Mouse (Mus musculus): ENCODE results near the gene F2r. TPM values are rescaled to one million over a fixed set of nuclear protein-coding genes. Genes with fewer than 3 reads are reported as not detected.

The F2r gene
- polyA plus RNA-seq (2015; fragmentation: Nextera tagmentation; extraction: Ambion mirVana), result 118 and 134 TPM in 2 replicates

DNA sequence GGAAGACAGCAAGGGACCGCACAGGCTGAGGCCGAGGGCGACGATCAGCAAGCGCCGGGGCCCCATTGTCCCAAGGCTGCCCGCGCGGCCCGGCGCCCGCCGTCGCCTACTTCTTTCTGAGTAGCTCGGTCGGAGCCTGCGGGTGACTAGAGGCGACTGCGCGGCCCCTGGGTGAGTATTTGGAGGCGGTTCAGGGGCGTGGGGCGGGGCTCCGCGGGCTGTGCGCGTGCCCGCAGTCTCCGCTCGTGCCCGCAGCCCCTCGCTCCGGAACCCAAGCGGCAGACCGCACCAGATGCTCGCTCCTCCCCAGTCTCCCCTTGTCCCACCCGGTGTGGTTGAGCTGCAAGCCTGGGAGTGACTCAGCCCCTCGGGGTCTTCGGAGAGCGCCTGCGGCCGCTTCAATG, at the start of gene F2r:
Gene F2r, minus strand, starts transcription at position 179 of the 404 bp plus-strand sequence.
- TF ChIP-seq CTCF (IDR thresholded peaks at IDR 0.05) (no peak), EP300 (IDR thresholded peaks at IDR 0.05) (no peak)
- H3K36me3 ChIP-seq (ENCODE audit: insufficient read depth, low read length), result no peaks in the 10 kb centered on the region
- DNase-seq (ENCODE audit: low spot score), result peak; percentile 94
- peak within 1 kb of the TSS; percentile 91 for H3K9ac ChIP-seq (replicated peaks; ENCODE audit: low read depth)
- peak within 1 kb of the TSS; percentile 89 for H3K4me2 ChIP-seq (replicated peaks; ENCODE audit: low read depth, low read length)
- WGBS, result under 1% methylated on average over 34 of the region's 42 CpGs
- H3K27me3 ChIP-seq (replicated peaks; ENCODE audit: insufficient read depth, low read length), result no peaks in the 10 kb centered on the region
- H3K27ac ChIP-seq (ENCODE audit: low read length), result peak within 1 kb of the TSS; percentile 91
- H3K4me3 ChIP-seq (ENCODE audit: low read depth, low read length), result peak within 1 kb of the TSS; percentile 88
- peaks cover 5% of the 10 kb centered on the region; the same call in 1 of the 2 replicates for H3K4me1 ChIP-seq (ENCODE audit: insufficient read depth, low read depth, low read length)
- ATAC-seq, result peak; percentile 93
- H3K9me3 ChIP-seq (ENCODE audit: low read length), result no peaks in the 10 kb centered on the region

DNA sequence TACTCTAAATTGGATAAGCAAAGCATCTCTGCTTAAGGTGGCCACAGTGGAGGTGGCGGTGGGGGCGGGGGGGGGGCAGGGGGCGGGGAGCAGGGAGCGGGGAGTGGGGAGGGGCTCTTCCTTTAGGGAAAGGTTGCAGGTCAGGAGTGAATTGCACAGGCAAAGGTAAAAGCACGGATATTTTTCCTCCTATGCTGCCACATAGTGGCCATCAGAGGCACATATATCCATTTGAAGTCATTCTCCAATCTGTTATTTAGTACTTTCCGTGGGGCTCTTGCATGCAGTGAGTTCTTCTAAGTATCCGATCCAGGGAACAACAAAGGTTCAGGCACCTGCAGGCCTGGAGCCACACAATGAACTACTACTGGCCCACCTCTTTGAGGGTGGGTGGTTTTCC, 49.0 kb upstream of the F2r start:
- TF ChIP-seq CTCF (IDR thresholded peaks at IDR 0.05) (peak; percentile 70), EP300 (IDR thresholded peaks at IDR 0.05) (no peak)
- Histone ChIP-seq H3K36me3 (ENCODE audit: insufficient read depth, low read length) (no peaks in the 10 kb centered on the region), H3K9me3 (ENCODE audit: low read length) (no peaks in the 10 kb centered on the region), H3K4me2 (replicated peaks; ENCODE audit: low read depth, low read length) (no peak overlapping the region), H3K4me1 (ENCODE audit: insufficient read depth, low read depth, low read length) (no peaks in the 10 kb centered on the region), H3K4me3 (ENCODE audit: low read depth, low read length) (no peak overlapping the region), H3K27me3 (replicated peaks; ENCODE audit: insufficient read depth, low read length) (no peaks in the 10 kb centered on the region), H3K27ac (ENCODE audit: low read length) (no peak overlapping the region), H3K9ac (replicated peaks; ENCODE audit: low read depth) (no peak overlapping the region)
- peak; percentile 68 for DNase-seq (ENCODE audit: low spot score)
- 15% methylated on average over 7 of the region's 7 CpGs for WGBS
- peak; percentile 43; the same call in 1 of the 2 replicates for ATAC-seq

DNA sequence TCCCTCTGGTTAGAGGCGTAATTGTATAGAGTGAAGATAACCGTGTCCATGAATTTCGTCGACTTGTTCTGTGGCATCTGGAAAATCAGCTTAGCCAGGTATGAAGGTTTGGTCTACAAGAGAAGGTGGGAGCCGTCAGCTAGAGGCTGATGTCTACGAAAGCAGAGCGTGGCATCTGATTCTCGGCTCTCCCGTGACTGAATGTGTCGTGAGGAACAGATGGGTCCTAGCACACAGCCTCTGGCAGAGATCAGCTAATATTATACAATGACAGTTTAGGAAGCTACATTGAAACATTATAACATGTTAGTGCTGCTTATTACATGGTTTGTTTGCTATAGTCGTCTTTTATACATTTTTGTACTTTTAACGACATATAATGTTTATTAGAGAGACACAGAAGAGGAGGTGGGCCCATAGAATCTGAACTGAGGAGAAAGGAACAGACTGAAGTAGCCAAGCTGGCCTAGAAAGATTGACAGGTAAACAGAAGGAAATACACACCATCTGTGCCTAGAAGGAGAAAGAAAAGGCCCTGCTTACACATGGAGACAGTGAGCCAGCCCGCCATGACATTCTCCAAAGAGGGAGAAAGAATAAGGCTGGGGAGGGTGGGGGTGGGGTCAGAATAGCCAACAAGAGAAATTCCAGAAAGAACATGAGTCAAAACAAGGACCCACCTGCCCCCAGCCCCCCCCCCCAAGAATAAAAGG, 47.5 kb upstream of the F2r start:
- TF ChIP-seq EP300 (IDR thresholded peaks at IDR 0.05) (no peak), CTCF (IDR thresholded peaks at IDR 0.05) (no peak)
- DNase-seq (ENCODE audit: low spot score) (no peak), ATAC-seq (no peak)
- Histone ChIP-seq H3K9me3 (ENCODE audit: low read length) (no peaks in the 10 kb centered on the region), H3K27me3 (replicated peaks; ENCODE audit: insufficient read depth, low read length) (no peaks in the 10 kb centered on the region), H3K36me3 (ENCODE audit: insufficient read depth, low read length) (no peaks in the 10 kb centered on the region), H3K27ac (ENCODE audit: low read length) (no peak overlapping the region), H3K4me1 (ENCODE audit: insufficient read depth, low read depth, low read length) (no peaks in the 10 kb centered on the region), H3K4me2 (replicated peaks; ENCODE audit: low read depth, low read length) (no peak overlapping the region), H3K9ac (replicated peaks; ENCODE audit: low read depth) (no peak overlapping the region), H3K4me3 (ENCODE audit: low read depth, low read length) (no peak overlapping the region)
- WGBS, result 89% methylated on average over 13 of the region's 13 CpGs

DNA sequence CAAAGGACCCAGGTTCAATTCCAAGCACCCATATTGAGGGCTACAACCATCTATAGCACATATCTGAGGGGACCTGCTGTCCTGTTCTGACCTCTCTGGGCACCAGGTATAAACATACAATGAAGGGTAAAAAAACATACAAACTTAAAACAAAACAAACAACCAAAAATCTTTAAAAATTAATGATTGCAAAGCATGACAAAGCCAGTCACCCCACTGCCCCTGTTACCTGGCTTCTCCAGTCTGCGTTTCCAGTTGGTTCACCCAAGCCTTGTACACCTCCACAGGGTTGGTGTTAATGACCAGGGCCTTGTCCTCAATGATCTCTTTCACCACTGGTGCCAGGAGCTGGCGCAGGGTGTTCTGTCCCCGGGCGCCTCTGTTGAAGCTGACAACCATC, 45.5 kb upstream of the F2r start:
- ATAC-seq, result no peak
- TF ChIP-seq CTCF (IDR thresholded peaks at IDR 0.05) (no peak), EP300 (IDR thresholded peaks at IDR 0.05) (no peak)

DNA sequence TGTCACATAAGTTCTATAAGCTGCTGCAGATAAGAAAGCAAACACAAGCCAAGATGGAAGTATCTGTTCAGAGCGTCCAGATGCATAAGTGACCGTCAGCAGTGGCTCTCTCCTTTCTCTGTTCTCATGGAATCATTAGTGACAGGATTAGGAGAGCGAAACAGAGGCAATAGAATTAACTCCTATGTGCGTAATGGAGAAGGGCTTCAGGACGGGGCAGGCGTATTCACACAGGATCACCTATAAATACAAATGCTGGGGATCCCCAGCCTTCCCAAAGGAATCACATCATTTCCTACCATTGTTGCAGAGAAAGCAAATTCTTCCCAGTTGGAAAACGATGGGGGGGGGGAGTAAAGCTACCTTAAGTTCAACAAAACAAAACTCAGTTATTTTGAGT, 41.1 kb upstream of the F2r start:
- no peak overlapping the region for H3K9ac ChIP-seq (replicated peaks; ENCODE audit: low read depth)
- ATAC-seq (peak; percentile 32; the same call in 1 of the 2 replicates), DNase-seq (ENCODE audit: low spot score) (no peak)
- TF ChIP-seq EP300 (IDR thresholded peaks at IDR 0.05), result no peak
- no peak for TF ChIP-seq CTCF (IDR thresholded peaks at IDR 0.05)
- H3K4me3 ChIP-seq (ENCODE audit: low read depth, low read length), result no peak overlapping the region
- 0 out of 2 replicates have a peak overlapping the region, but pooled peaks have one; percentile 22 for H3K4me2 ChIP-seq (replicated peaks; ENCODE audit: low read depth, low read length)
- H3K36me3 ChIP-seq (ENCODE audit: insufficient read depth, low read length), result no peaks in the 10 kb centered on the region
- H3K9me3 ChIP-seq (ENCODE audit: low read length), result no peaks in the 10 kb centered on the region
- WGBS, result 54% methylated on average over 7 of the region's 7 CpGs
- H3K27ac ChIP-seq (ENCODE audit: low read length), result 0 out of 2 replicates have a peak overlapping the region, but pooled peaks have one; percentile 38
- H3K4me1 ChIP-seq (ENCODE audit: insufficient read depth, low read depth, low read length), result no peaks in the 10 kb centered on the region
- no peaks in the 10 kb centered on the region for H3K27me3 ChIP-seq (replicated peaks; ENCODE audit: insufficient read depth, low read length)

More for the DNA sequence above, 45.5 kb upstream of the F2r start:
- Histone ChIP-seq H3K4me1 (ENCODE audit: insufficient read depth, low read depth, low read length) (no peaks in the 10 kb centered on the region), H3K27me3 (replicated peaks; ENCODE audit: insufficient read depth, low read length) (no peaks in the 10 kb centered on the region), H3K9ac (replicated peaks; ENCODE audit: low read depth) (no peak overlapping the region), H3K36me3 (ENCODE audit: insufficient read depth, low read length) (no peaks in the 10 kb centered on the region), H3K4me2 (replicated peaks; ENCODE audit: low read depth, low read length) (no peak overlapping the region), H3K27ac (ENCODE audit: low read length) (no peak overlapping the region), H3K9me3 (ENCODE audit: low read length) (no peaks in the 10 kb centered on the region), H3K4me3 (ENCODE audit: low read depth, low read length) (no peak overlapping the region)
- no peak for DNase-seq (ENCODE audit: low spot score)
- 99% methylated on average over 4 of the region's 4 CpGs for WGBS

DNA sequence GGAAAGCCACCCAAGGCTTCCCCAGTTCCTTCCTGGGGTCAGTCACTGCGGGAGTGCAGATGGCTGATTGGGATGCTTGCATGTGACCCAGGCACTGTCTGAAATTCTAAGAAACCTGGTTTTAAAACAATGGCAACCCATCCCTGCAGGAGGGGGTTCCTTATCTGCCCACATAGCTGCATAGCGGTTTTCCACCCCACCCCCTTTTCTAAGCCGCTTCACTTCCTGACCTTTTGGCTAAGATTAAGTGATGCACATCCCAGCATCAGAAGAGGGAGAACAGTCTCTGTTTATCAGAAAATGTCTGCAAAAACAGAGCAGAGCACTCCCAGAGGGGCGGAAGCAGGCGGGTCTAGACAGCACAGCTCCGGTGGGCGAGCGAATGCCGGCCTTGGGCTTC, 38.9 kb upstream of the F2r start:
- DNase-seq (ENCODE audit: low spot score) (no peak), ATAC-seq (peak; percentile 23; the same call in 1 of the 2 replicates)
- Histone ChIP-seq H3K27me3 (replicated peaks; ENCODE audit: insufficient read depth, low read length) (no peaks in the 10 kb centered on the region), H3K4me1 (ENCODE audit: insufficient read depth, low read depth, low read length) (no peaks in the 10 kb centered on the region), H3K9me3 (ENCODE audit: low read length) (no peaks in the 10 kb centered on the region), H3K4me2 (replicated peaks; ENCODE audit: low read depth, low read length) (no peak overlapping the region), H3K27ac (ENCODE audit: low read length) (no peak overlapping the region), H3K4me3 (ENCODE audit: low read depth, low read length) (no peak overlapping the region), H3K36me3 (ENCODE audit: insufficient read depth, low read length) (no peaks in the 10 kb centered on the region), H3K9ac (replicated peaks; ENCODE audit: low read depth) (no peak overlapping the region)
- WGBS, result 52% methylated on average over 9 of the region's 9 CpGs
- TF ChIP-seq EP300 (IDR thresholded peaks at IDR 0.05) (no peak), CTCF (IDR thresholded peaks at IDR 0.05) (no peak)

Measured in lung, postnatal 0 days (tissue).